Mouse (Mus musculus): ENCODE results near the gene Tcf12.

Gene Tcf12

DNA sequence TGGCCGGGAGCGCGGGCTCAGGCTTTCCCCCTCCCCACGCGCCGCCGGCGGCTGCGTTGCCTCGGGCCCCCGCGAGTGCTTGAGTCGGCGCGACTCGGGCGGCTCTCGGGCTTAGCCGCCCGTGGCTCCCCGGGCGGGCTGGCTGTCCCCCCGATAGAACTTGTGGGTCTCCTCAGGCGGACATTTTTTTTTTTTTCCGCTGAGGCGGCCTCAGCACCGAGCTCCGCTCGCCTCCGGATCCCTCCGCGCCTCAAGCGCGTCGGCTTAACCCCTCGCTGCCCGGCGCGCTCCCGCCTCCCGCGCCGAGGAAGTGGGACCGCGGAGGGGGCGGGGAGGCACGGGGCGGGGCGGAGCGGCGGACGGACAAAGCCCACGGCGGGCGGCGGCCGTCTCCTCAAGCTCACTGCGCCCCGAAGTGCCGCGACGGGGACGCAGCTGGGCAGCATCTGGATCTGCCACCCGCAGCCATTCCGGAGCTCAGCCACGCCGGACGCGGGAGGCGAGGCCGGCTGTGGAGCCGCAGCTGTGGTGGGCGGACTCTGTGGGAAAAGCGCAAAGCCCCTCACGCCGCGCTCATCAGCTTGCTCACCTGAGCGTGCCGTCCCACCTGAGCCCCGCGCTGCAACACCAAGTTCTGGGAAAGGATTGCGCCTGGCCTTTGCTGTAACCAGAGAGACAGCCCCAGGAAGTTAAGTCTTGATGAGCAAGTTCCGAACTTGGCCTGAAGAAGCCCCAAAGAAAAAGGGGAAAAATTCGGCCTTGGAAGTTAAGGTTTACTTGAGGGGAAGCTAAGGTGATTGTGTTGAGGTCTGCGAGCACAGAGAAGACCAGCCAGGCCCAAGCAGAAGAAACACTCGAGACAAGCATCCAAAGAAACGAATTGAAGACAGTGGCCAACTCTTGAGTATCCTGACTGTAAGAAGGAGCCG, at the start of gene Tcf12:
TSS of gene Tcf12 (minus strand) at position 250 of the 929 bp plus-strand sequence.
- peak; percentile 82 for DNase-seq

DNA sequence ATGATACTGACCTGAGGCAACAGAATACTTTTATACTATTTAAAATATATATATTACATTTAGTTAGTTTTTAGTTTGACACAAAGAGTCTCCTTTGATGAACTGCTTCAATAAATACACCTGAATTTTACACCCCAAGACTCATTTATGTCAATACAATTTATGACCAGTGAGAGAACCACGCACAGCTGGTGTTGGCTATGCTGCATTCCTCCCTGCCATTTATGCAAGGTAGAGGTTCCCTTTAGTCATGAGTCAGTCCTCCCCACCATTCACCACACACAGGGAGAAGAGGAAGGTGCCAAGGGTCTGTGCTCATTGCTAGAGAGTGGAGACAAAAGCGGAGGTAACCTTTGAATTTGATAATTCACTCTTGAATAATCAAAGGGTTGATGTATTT, 46.7 kb upstream of the Tcf12 start:
- DNase-seq = no peak

DNA sequence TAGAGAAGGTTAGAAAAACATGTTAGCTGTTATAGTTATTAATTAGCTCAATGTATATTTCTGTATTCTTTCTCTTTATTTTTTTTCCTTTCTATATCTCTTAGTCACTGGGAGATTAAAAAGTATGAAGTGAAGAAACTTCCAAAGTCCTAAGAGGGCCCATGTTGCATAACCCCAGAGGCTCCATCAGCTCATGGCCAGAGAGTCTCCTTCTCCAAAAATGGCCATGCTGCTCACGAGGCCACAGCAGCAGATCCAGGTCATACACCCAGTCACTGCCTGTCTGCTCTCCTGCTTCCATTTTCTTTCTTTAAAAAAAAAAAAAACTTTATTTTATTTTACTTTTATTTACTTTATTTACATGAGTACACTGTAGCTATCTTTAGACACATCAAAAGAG, 45.4 kb upstream of the Tcf12 start:
- no peak for DNase-seq

DNA sequence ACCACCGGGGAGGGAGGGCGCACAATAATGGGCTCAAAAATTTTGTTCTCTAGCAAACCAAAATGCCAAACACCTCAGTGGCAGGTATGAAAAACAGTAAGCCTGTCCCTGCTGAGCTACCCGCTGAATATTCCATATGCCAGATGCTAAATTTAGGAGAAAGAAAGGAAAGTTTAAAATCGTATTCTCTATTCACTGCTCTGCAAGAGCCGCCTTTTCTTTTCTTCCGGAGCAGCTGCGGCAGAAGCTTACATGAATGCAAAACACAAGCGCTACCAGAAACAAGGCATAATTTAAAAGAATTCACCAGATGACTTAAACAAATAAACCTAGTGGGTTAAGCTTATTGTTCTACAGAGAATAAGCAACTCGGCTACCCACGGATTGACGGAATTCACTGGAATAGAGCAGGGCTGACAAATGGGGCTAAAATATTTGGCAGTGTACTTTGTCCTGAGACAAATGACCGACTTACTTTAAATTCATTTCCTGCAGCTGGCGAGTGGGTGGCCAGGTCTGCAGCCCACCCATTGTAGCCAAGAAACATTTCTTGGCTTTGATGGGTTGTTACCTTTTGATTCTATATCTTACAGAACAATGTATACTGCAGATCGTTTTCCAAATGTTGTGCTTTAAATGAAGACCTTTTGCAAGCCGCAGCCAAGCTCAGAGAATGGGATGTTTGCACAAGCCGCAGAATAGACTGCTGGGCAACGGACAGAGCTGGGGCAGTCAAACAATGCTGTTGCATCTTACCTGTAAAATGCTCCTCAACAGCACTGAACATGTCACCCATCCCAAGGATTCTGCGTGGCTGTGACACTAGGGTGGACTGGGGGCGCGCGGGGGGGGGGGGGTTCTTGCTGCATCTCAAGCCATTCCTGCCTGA, 43.8 kb upstream of the Tcf12 start:
- no peak for DNase-seq

DNA sequence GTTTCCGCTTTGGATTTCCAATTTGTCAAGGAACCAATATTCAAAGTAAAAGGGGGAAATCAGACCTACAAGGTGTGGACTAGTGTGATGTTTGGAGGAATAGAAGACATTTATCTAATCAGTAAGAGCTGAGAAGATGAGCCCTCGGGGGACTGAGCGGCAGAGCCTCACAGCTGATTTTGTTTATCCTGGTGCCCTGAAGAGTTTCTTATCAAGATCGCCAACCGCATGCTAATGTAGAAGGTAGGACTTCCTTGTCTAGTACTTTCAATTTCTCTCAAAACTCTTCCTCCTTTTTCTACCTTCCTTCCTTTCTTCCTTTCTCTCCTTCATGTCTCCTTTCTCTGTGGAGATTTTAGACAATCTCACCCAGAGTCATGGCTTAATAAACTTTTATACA, 32.5 kb upstream of the Tcf12 start:
- no peak for DNase-seq

DNA sequence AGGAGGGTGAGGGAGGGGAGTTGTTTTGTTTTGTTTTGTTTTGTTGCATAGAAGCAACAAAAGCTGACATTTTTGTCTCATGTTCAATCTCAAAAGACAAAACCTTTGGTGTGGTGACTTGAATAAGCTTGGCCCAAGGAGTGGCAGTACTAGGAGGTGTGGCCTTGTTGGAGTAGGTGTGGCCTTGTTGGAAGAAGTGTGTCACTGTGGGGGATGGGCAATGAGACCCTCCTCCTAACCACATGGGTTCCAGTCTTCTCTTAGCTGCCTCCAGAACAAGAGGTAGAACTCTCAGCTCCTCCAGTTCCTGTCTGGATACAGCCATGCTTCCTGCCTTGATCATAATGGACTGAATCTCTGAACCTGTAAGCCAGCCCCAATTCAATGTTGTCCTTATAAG, 26.2 kb upstream of the Tcf12 start:
- DNase-seq = no peak

DNA sequence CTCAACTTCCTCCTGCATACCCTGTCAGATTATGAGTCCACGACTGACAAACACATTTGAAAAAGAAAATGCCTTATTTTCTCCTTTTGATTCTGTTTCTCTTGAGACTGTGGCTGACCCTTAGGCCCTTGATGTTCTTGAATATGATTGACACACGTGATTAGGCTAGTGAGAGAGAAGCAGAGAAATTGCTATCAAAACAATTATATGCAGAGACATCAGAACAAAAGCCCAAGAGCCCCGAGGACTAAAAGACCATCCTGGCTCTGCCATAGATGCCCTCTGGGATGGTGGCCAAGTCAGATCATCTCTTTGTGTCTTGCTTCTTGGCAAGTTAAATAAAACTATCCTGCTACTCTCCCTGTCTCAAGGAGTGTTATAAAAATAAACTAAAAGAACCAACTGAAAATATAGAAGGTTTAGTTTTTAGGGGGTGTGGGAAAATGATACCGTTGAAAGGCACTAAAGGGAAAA, 22.1 kb upstream of the Tcf12 start:
- no peak for DNase-seq

DNA sequence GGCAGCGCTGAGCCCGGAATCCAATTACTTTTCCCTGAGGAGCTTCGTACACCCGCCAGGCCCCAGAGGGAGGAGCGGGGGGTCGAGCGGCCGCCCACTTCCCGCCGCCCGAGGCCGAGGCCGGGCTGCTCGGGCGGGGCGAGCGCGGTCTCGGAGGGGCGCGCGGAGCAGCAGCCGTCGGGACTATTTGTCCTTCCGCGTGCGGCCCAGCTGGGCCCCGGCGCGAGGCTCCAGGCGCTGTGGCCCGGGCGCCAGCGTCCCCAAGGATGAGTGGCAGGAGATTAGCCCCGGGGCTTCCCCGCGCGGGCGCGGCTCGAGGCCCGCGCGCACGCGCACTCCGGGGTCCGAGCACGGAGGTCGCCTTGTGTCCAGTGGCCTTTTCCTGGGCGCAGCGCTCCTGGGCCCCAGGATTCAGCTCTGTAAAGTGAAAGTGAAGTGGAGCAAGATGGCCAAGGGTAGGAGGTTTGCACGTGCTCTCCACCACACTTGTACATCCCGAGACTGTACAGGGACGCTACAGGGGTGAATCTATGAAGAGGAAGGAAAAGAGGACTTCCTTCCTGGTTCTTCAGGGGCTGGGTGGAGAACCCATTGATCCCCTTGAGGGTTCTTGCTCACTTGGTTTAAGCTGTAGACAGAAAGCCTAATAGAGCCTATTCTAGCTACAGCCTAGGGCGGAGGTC, 21.6 kb upstream of the Tcf12 start:
- peak; percentile 80 for DNase-seq

DNA sequence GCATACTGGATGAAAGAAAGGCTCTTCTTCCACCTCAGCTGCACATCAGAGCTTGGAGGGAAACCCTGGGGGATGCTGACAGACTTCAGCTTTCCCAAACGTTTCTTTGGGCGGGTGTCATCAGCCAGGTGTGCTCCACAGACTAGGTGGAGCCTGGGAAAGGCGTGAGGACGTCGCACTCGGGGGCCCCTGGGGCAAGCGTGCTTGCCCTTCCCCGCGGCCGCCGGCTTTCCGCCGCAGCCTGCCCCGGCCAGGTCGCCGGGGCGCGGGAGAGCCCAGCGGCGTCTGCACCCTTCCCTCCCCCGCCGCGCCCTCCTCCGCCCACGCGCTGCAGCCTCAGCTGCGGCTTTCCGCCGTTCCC, 21.0 kb upstream of the Tcf12 start:
- DNase-seq = no peak

DNA sequence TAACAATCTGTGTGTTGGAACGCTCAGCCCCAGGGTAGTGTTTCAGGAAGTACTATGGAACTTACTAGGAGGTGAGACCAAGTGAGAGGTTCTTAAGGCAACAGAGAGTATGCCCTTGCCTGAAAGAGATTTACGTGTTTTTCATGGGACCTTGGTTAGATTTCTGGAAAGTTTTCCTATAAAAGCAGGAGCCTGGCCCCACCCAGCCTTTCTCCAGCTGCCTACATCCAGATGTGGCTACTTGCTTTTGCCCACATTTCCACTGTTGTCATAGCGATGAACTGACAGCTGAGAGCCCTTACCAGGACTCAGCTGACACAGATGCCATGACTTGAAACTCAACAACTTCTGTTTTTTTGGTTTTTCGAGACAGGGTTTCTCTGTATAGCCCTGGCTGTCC, 18.2 kb upstream of the Tcf12 start:
- no peak for DNase-seq

DNA sequence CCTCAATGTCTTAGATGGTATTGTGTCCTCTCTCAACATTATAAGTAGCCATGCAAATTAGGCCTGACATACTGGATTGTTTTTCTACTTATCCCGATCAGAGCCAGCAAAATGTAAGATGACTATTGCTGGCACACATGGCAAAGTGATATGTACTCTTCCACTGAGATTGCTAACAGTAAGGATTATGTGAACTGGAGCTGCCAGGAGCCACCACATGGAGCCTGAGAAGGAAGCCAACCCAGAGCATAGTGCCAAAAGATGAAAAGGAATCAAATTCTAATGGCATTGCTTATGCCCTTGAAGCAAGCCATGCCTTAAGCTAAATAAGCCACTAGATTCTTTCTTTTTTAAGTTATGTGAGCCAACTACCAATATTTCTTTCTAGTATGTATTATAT, 13.8 kb upstream of the Tcf12 start:
- no peak for DNase-seq

DNA sequence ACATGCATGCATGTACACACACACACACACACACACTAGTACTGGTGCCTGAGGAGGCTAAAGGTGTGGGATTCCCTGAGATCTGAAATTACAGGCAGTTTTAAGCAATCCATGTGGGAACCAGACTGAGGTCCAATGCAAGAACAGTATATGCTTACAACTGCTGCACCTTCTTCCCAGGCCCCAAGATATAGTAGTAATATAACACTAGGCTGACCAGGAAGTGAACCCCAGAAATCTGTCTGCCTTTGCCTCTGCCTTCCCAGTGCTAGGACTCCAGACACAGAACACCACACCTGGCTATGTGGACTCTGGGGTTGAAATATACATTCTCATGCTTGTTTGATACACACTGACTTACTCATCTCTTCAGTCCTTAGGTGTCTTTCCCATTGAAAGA, 6.8 kb upstream of the Tcf12 start:
- DNase-seq = no peak

DNA sequence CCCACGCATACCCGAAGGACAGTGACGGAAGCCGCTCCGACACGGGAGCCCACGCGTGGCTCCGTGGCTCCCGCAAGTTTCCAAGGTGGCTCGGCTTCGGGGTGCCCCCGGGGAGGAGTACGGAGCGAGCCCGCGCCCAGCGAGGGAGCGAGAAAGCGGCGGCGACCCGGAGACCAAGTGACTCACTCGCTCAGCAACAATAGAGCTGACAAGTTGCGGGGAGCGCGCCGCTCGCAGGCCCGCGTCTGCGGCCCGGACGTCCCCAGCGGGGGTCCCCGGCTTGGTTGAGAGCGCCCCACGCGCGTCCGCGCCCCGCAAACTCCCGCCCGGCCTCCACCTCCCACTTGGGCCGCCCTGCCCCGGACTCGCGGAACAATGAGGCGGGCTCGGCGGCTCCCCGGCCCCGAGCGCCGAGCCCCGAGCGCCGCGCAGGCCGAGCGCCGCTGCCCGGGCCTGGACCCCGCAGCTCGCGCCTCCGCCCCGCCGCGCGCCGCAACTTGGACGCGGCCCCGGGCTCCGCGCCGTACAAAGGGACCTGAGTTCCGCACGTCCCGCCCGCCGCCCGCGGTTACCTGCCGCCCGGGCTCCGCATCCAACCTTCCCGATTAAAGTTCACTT, 558 bp downstream of the Tcf12 start:
- DNase-seq = peak; percentile 61

DNA sequence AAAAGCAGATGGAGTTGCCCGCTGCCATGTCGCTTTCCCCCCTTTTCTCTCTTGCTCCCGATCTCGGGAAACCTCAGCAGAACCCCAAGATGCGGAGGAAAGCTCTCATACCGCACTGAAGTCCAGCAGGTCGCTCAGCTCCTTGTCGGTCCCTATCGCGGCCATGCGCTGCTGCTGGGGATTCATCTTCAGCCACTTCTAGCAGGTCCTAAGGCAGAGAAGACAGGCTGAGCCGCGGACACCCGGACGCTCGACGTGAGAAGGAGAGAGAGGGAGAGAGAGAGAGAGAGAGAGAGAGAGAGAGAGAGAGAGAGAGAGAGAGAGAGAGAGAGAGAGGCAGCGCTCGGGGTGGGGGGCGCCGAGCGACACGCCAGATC, 1.1 kb downstream of the Tcf12 start:
- no peak for DNase-seq

DNA sequence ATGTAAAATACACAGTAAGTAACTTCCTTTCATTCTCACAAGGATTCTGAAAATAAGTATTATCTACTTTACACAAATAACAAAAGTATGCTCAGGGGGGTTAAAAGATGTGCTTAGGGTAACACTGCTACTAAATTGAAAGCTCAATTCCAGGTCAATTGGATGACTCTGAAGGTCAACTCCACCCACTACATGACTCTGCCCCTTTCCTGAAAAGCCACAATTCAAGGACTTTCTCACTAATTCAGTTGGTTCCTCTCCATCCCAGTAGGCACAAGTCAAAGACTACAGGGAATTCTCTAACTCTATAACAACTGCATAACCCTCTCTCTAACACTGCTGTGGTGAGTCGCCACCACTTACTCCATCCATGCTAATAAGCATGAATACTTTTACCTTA, 8.2 kb downstream of the Tcf12 start:
- no peak for DNase-seq

DNA sequence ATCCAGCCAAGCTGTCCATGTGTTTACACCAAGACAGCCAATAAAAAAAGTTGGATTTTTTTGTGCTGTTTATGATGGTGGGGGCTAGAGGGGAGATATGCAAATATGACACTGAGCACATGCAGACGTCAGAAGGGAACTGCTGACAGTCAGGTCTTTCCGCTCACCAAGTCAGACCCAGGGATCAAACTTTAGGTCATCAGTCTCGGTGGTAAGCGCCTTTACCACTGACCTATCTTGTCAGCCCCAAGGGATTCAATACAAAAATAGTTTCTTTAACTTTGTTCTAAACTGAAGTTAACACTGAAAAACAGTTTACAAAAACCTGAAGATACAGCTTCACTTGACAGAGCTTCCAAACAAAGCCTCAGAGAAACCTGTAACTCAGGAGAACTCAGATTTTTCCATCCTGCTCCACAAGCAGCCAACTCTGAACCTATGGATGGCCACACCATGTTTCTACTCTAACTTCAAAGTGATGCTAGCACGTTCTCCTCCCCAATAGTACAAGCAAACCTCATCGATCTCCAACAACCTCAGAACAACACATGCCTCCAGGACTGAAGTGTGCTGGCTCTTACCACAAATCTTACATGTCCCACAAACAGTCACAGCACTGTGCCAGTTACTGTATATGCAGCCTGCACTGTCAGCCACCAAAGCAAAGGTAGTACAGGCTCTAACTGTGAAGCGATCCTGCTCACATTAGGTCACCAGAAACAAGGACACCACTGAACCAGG, 11.6 kb downstream of the Tcf12 start:
- no peak for DNase-seq

DNA sequence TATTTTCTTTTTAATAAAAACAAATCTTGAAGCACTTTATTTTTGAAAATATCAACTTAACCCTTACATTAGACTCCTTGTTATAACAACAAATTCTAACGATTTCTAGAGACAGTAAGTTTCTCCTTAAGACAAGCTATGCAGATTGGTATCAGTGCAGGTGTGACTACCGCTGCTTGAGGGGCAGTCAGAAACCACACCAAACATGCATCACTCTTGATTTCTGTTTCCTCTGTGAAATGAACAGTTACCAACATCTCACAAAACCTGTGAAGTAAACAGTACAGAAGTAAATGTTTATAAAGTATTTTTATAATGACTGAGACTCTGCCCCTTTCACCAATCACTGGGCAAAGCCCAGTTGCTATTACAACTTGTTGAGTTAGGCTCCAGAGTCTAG, 13.6 kb downstream of the Tcf12 start:
- no peak for DNase-seq

DNA sequence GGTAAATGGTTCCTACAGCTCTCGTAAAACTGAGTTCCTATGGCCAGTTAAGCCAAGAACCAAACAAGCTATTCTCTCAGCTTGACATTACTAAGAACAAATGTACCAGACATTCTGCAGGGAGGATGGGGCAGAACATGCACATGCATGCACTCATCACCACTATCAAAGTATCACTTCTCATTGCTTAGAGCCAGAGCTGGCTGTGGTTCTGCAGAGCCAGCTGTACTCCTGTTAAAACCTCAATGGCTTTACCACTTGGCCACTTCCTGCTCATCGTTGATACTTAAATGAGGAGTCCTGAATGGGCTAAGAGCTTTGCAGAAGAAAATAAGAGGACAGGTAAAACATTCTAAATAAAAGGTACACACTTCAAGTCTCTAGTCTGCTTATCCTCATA, 14.6 kb downstream of the Tcf12 start:
- DNase-seq = no peak

DNA sequence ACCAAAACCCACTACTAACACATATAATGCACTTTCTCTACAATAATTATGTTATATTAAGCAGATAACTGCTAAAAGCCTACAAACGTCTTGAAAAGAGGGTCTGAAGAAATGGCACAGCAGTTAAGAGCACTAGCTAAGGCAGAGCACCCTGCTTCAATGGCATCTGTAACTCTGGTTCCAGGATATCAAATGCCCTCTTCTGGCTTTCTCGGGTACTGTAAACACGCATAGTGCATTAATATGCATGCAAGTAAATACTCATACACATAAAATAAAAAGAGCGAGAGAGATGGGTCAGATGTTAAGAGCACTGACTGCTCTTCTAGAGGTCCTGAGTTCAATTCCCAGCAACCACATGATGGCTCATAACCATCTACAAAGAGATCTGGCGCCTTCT, 17.0 kb downstream of the Tcf12 start:
- no peak for DNase-seq

DNA sequence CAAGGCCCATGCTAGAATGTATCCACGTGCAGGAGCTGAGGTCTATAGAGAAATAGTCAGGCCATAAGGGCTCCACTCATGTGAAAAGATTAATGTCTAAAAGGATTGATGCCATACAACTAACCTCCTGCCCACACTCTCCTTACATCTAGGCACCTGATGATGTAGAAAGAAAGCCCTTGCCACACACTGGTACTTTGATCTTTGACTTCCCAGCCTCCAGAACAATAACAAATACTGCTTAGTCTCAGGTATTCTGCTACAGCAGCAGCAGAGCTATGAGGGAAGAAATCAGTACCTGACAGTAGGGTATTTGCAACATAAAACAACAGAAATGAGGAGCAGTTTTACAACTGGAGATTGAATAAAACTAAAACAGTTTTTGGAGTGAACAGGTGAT, 19.5 kb downstream of the Tcf12 start:
- DNase-seq = no peak

DNA sequence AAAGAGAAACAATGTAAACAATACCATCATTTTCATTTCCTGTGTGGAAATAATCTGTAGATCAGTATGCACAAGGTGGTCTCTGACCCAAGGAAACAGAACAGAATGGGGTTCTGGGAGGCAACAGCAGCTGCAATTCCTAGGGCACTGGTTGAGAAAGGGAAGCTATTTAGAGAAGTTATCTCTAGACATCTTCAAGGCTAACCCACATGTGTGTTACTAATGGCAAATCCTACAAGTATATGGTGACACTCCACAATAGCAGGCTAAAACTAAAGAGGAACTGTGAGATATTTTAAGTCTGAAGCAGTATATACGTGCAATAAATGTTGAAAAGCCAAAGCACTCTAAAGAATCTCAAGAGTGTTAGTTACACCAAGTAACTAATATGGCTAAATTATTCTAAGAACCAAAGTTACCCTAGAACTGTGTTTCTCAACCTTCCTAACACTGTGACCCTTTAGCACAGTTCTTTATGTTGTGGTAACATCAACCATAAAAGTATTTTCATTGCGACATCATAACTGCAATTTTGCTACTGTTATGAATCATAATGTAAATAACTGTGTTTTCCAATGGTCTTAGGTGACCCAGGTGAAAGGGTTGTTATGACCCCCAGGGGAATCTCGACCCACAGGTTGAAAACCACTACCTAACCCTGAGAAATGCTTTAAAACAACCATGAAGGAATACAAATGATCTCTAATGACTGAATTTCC, 22.6 kb downstream of the Tcf12 start:
- DNase-seq = no peak

DNA sequence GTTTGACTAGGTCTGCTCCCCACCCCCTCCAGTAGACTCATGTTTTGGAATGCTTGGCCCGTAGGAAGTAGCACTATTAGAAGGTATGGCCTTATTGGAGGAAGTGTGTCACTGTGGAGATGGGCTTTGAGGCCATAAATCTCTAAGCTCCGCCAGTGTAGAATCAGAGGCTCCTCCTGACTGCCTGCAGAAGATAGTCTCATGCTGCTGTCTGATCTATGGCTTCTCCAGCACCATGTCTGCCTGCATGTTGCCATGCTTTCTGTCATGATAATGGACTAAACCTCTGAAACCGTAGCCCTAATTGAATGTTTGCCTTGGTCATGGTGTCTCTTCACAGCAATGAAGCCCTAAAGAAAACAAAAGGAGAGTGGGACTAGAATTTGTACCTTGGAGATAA, 26.7 kb downstream of the Tcf12 start:
- no peak for DNase-seq
